Mouse (Mus musculus) hindbrain, embryonic 14.5 days (tissue): ENCODE data around the gene Cep128. TPM values are rescaled to one million over a fixed set of nuclear protein-coding genes. Genes with fewer than 3 reads are reported as not detected.
"Not testable (repeated sequence)": the region's sequence is repeated elsewhere in the genome, so short reads cannot be mapped to it uniquely, and the experiment has no call there.

ENCODE experiments used
- ATAC-seq: fragments of 200-750 bp; cut with Nextera tagmentation; 2 replicates; pipeline ENCODE4 v1.8.0; 2017; ENCODE audit warnings: moderate number of reproducible peaks, mild to moderate bottlenecking, moderate TSS enrichment, moderate library complexity; ENCODE audit not compliant: low FRiP score
- DNase-seq: peaks from one replicate; pipeline ENCODE4 v3.0.0-alpha.2; 2015; ENCODE audit warnings: low spot score
- H3K27ac ChIP-seq: fragments of 300-500 bp; sonication (generic); 2 replicates; pipeline ENCODE4 v1.5.1; 2014; ENCODE audit warnings: mild to moderate bottlenecking, moderate library complexity
- H3K27me3 ChIP-seq: fragments of 300-500 bp; sonication (generic); 2 replicates; pipeline ENCODE4 v1.6.1; 2014; ENCODE audit warnings: mild to moderate bottlenecking, low read length, mixed read lengths; ENCODE audit not compliant: control insufficient read depth, insufficient read depth
- H3K36me3 ChIP-seq: fragments of 300-500 bp; sonication (generic); replicated peaks from 2 replicates; pipeline ENCODE4 v1.6.1; 2014; ENCODE audit not compliant: control insufficient read depth, insufficient read depth
- H3K4me1 ChIP-seq: fragments of 300-500 bp; sonication (generic); replicated peaks from 2 replicates; pipeline ENCODE4 v1.6.1; 2014; ENCODE audit warnings: antibody characterized with exemption, low read length, mixed read lengths; ENCODE audit not compliant: control insufficient read depth, insufficient read depth
- H3K4me2 ChIP-seq: fragments of 300-500 bp; sonication (generic); replicated peaks from 2 replicates; pipeline ENCODE4 v1.6.1; 2014; ENCODE audit warnings: mild to moderate bottlenecking, moderate library complexity
- H3K4me3 ChIP-seq: fragments of 300-500 bp; sonication (generic); replicated peaks from 2 replicates; pipeline ENCODE4 v1.5.1; 2014; ENCODE audit warnings: mild to moderate bottlenecking, low read length
- H3K9ac ChIP-seq: fragments of 300-500 bp; sonication (generic); 2 replicates; pipeline ENCODE4 v1.6.1; 2014
- H3K9me3 ChIP-seq: fragments of 300-500 bp; sonication (generic); 2 replicates; pipeline ENCODE4 v1.6.1; 2016; ENCODE audit warnings: low read length; ENCODE audit not compliant: control insufficient read depth
- WGBS: fragments of 180-500 bp; shearing (Covaris S2); extraction: QIAGEN DNeasy Blood & Tissue Kit; methylation state at CpG from one replicate; pipeline ENCODE4 v1.1.7; 2014; 5-methylcytosine and 5-hydroxymethylcytosine counted together
- microRNA-seq: library from miRNA; unstranded; fragments of <30 nt; microRNA quantifications from one replicate; pipeline ENCODE4, GENCODE M21; 2016
- polyA plus RNA-seq: library from polyadenylated mRNA; unstranded; fragments of >200 nt; fragmentation: Nextera tagmentation; extraction: Ambion mirVana; gene quantifications from 2 replicates; pipeline ENCODE4 v1.2.1, GENCODE M21; 2014

Gene Cep128
- polyA plus RNA-seq, 1 experiment from 2014 or later, result 4.0 TPM

DNA sequence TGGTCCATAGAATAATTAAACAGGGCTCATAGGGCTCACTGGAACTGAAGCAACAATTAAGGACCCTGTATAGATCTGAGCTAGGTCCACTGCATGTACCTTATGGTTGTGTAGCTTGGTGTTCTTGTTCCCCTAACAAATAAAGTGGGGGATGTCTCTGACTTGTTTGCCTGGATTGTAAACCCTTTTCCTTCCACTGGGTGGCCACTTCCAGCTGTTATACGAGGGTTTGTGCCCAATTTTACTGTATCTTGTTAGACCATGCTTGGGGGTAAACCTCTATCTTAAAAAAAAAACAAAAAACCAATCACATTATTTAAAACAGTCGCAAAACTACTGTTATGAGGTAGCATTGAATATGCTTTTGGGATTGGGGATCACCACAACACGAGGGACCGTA lies 402.2 kb downstream of the Cep128 start:
- no peak for ATAC-seq
- no peaks in the 10 kb centered on the region for H3K27me3 ChIP-seq
- WGBS, result 86% methylated on average over 4 of the region's 4 CpGs
- no peak overlapping the region for H3K9ac ChIP-seq
- H3K4me3 ChIP-seq, result no peak overlapping the region
- H3K4me2 ChIP-seq, result no peak overlapping the region
- H3K9me3 ChIP-seq, result no peaks in the 10 kb centered on the region
- H3K27ac ChIP-seq, result no peak overlapping the region
- no peaks in the 10 kb centered on the region for H3K4me1 ChIP-seq
- no peaks in the 10 kb centered on the region for H3K36me3 ChIP-seq
- no peak for DNase-seq

DNA sequence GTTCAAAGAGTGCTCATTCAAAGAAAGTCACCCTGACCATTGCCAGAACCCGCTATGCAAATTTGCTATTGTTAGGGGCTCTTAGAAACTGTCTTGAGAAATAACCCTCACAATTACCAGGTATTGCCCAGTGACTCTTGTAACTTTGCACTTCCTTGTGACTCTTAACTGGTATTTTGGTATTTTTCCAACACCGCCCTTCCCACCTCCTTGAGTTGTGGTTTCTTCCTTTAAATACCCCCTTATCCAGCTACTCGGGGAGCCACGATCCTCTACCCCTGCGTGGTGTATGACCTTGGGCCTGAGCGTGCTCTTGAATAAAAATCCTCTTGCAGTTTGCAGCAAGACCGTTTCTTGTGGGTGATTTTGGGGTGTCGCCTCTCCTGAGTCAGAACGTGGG lies 407.8 kb downstream of the Cep128 start:
- H3K4me2 ChIP-seq, H3K27me3 ChIP-seq, H3K4me1 ChIP-seq, H3K27ac ChIP-seq, H3K36me3 ChIP-seq, H3K9ac ChIP-seq, H3K4me3 ChIP-seq, ATAC-seq, H3K9me3 ChIP-seq, DNase-seq: not testable (repeated sequence)
- WGBS, result 87% methylated on average over 9 of the region's 9 CpGs

DNA sequence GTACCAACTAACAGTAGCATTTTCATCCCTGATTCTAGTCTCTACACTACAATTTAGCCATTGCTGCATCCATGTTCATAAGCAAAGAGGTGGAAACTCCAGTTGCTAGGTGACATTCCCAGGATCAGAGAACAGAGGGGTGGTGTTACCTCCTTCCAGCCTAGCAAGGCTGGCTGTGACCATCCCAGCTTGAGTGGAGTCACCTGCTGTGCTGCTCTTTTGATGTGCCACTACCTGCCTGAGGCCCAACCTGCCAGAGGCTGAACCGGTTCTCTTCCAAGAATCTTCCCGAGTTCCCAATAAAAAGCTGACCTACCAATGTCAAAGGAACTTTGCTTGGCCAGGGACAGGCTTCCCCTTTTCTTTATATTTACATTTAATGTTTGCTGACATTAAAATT lies 408.8 kb downstream of the Cep128 start:
- Histone ChIP-seq H3K27ac (no peak overlapping the region), H3K36me3 (no peaks in the 10 kb centered on the region), H3K4me2 (no peak overlapping the region), H3K9ac (no peak overlapping the region), H3K9me3 (no peaks in the 10 kb centered on the region), H3K27me3 (no peaks in the 10 kb centered on the region), H3K4me3 (no peak overlapping the region), H3K4me1 (no peaks in the 10 kb centered on the region)
- ATAC-seq, result no peak
- WGBS, result 54% methylated on average over 2 of the region's 2 CpGs
- no peak for DNase-seq

GRCm38 (mm10) chr12:90971156-90971555 lies 413.1 kb downstream of the Cep128 start:
- H3K36me3 ChIP-seq, result no peaks in the 10 kb centered on the region
- no peak for ATAC-seq
- no peaks in the 10 kb centered on the region for H3K27me3 ChIP-seq
- no peak overlapping the region for H3K9ac ChIP-seq
- H3K4me3 ChIP-seq, result no peak overlapping the region
- no peaks in the 10 kb centered on the region for H3K4me1 ChIP-seq
- no peak for DNase-seq
- no peak overlapping the region for H3K27ac ChIP-seq
- H3K9me3 ChIP-seq, result no peaks in the 10 kb centered on the region
- H3K4me2 ChIP-seq, result no peak overlapping the region
- 90% methylated on average over 3 of the region's 3 CpGs for WGBS

DNA sequence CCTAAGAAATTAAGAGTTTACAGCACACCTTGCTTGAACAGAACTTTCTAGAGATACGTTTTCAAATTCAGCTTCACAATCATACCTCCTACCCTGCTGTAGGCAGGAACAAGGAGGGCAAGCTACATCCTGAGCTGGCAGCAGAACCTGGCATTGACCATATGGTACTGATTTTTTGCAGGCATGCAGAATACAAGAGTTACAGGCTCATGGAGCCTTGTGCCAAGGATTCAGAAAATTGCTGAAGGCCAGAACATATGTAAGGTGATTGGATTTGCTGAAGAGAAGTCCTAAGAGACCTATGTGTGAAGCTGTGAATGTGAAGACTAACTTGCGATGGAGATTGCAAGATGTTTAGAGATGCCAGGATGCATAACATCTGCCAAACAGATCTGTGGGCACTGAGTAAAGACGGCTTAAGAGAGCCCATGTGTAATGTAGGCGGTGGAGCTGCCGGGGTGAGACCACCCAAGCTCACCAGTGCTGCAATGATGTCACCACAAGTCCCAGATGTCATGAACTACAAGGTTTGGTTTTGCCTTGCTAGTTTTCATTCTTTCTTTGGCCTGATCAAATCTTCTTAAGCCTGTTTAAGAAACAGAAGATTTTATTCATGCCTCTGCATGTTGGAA lies 422.7 kb downstream of the Cep128 start:
- Histone ChIP-seq H3K4me3 (no peak overlapping the region), H3K27me3 (no peaks in the 10 kb centered on the region), H3K4me2 (no peak overlapping the region), H3K9me3 (no peaks in the 10 kb centered on the region), H3K4me1 (no peaks in the 10 kb centered on the region), H3K36me3 (no peaks in the 10 kb centered on the region), H3K9ac (no peak overlapping the region), H3K27ac (no peak overlapping the region)
- DNase-seq, result no peak
- WGBS, result 85% methylated on average over 5 of the region's 5 CpGs
- no peak for ATAC-seq

DNA sequence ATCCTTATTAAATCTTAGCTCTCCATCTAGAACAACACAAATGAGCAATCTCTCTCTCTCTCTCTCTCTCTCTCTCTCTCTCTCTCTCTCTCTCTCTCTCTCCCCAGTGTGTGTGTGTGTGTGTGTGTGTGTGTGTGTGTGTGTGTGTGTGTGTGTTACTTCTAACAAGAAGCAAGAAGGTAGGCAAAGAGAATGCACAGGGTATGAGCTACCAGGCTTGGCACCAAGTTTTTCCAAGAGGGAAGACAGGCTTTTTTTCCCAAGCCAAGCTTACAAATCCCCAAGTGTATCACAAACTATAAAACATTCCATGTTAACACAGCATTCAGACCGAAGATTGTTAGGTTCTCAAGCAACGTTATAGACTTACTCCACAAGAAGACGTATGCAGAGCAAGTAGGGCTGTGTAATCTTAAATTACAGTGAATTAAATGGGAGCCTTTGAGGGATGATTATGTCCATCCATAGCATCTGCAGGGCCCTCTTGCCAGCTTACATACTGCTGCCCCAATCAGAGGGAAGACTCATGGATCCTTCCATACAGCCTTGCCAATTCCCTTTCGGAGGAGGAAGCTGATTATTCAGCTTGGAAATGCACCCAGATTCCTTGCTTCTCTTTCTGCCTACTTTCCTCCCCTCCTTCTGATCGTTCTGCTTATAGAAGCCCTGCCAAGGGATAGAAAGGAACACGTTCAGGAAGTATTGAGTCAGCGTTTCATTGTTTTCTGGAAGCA lies 429.3 kb downstream of the Cep128 start:
- no peaks in the 10 kb centered on the region for H3K9me3 ChIP-seq
- no peak for ATAC-seq
- 78% methylated on average over 7 of the region's 7 CpGs for WGBS
- H3K4me1 ChIP-seq, result no peaks in the 10 kb centered on the region
- no peak overlapping the region for H3K9ac ChIP-seq
- no peak for DNase-seq
- no peak overlapping the region for H3K4me2 ChIP-seq
- H3K36me3 ChIP-seq, result no peaks in the 10 kb centered on the region
- no peak overlapping the region for H3K27ac ChIP-seq
- H3K27me3 ChIP-seq, result no peaks in the 10 kb centered on the region
- no peak overlapping the region for H3K4me3 ChIP-seq

Small RNA genes within 50 kb of the gene (microRNA-seq; reads per million reads assigned to microRNA genes)
- not detected for gene Gm44370

Other genes with a start within 250 kb of the Cep128 start
- gene Tshr, start 154 bp upstream of the Cep128 start, polyA plus RNA-seq, result 0.68 and 0.88 TPM in 2 replicates
- gene Gtf2a1, start 206.1 kb upstream of the Cep128 start, polyA plus RNA-seq, result 50.1 and 57.8 TPM in 2 replicates